Mouse (Mus musculus): Measurements from ENCODE around the gene Emid1. TPM values are rescaled to one million over a fixed set of nuclear protein-coding genes. Genes with fewer than 3 reads are reported as not detected.

Gene Emid1
- polyA plus RNA-seq, 1 experiment from 2014 or later, result 18.9 TPM

DNA sequence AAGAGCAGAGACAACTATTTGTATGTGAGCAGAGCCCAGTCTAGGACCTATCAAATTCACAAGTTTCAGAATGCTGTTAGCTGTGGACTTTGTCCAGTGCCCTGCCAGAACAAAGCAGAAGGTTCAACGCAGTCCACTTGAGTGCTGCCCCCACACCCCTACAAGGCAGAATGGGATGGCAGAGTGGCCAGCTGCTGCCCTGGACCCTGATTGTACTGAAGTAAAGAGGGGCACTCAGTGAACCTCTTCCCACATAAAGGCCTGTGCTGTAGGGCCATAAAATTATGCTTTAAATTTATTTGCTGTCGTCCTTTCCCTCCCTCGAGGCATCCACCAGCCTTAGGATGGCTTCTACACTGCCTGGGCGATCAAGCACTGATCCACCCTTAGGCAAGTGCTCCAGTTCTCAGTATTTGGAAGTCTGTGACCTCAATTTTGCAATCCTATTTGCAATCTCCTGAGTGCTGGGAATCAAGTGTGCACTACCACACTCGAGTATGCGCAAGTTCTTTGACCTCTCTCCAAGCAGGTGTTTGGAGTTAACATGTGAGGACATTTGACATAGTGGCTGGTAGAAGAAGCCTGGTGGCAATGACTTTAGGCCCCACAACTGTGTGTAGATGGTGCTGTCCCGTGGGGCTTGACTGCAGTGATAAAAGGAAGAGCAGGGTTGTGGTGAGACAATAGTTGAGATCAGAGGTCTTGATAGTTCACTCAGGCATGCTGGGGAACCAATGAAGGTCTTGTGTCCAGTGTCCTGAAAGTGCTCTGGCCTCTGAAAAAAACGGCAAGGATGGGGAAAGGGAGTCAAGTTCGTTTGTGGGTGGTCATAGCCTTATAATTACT, 83.7 kb downstream of the Emid1 start:
- H3K27me3 ChIP-seq, result peaks cover 14% of the 10 kb centered on the region
- peaks cover 54% of the 10 kb centered on the region for H3K36me3 ChIP-seq
- no peak overlapping the region for H3K4me2 ChIP-seq
- no peak overlapping the region for H3K27ac ChIP-seq (replicated peaks)
- no peak for ATAC-seq (ENCODE audit: low read depth)
- 83% methylated on average over 9 of the region's 9 CpGs for WGBS
- no peak overlapping the region for H3K4me3 ChIP-seq
- no peaks in the 10 kb centered on the region for H3K9me3 ChIP-seq
- H3K9ac ChIP-seq, result no peak overlapping the region
- peaks cover 16% of the 10 kb centered on the region for H3K4me1 ChIP-seq (replicated peaks)

DNA sequence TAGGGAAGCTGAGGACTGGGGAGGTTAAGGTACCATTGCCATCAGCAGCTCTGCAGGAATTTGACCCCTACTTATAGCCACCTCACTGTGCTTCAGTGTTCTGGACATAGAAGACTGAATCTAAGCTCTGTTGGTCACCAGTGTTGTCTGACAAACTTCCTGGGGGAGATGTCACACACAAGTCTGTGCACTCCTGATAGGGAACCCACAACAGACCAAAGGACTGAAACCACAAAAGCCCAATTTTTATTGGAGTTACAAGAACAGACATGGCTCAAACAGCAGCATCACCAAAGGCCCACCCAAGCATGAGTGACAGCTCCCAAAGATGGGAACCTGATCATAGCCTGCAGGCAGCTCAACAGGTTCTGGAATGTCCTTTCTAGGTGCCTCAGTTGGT, 85.0 kb downstream of the Emid1 start:
- Histone ChIP-seq H3K9me3 (no peaks in the 10 kb centered on the region), H3K27me3 (peaks cover 27% of the 10 kb centered on the region), H3K9ac (no peak overlapping the region), H3K4me2 (no peak overlapping the region), H3K4me1 (replicated peaks) (peaks cover 29% of the 10 kb centered on the region), H3K27ac (replicated peaks) (no peak overlapping the region), H3K4me3 (no peak overlapping the region), H3K36me3 (peaks cover 42% of the 10 kb centered on the region)
- ATAC-seq (ENCODE audit: low read depth), result no peak

DNA sequence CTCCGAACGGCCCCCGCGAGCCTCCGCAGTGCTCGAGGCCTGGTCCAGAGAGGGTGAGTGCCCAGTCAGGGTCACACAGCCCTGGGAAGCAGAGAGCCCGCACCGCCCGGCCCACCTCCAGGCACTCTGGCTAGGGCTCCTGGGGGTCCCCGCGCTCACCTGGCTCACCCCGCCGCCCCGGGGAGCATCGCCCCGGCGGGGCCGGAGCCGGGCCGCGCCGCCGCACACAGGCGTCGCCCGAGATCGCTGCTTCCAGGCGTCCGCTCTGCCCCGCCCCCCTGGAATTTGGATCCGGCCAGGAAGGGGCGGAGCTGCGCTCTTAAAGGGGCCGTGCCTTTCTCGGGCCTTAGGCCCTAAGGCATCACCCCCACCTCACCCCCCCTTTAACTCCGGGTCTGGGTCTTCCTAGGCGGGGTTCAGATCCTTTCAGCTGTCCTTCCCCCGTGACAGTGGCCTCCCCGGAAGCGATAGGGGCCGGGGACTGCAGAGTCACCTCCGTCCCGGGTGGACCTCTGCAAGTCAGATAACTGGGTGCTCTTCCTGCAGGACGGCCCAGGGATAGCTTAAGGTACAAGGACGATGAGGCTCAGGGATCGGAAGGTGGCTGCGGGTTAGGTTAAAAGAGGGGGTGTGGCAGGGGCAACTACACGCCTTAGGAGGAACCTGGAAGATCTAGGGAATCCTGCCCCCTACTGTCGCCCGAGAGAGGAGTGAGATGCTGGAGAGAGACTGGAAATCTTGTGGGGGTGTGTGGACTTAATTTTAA, 86.8 kb downstream of the Emid1 start, which contains the start of gene Gas2l1:
Gene Gas2l1, minus strand, starts transcription at position 272 of the 766 bp plus-strand sequence.
- under 1% methylated on average over 49 of the region's 50 CpGs for WGBS
- no peaks in the 10 kb centered on the region for H3K9me3 ChIP-seq
- peaks cover 45% of the 10 kb centered on the region for H3K27me3 ChIP-seq
- peak within 1 kb of the TSS; percentile 40; the same call in 1 of the 2 replicates for H3K27ac ChIP-seq (replicated peaks)
- peak within 1 kb of the TSS; percentile 65 for H3K4me3 ChIP-seq
- H3K36me3 ChIP-seq, result peaks cover 29% of the 10 kb centered on the region
- H3K4me1 ChIP-seq (replicated peaks), result peaks cover 42% of the 10 kb centered on the region
- peak; percentile 82 for ATAC-seq (ENCODE audit: low read depth)
- peak within 1 kb of the TSS; percentile 74 for H3K9ac ChIP-seq
- peak within 1 kb of the TSS; percentile 89 for H3K4me2 ChIP-seq

GRCm38 (mm10) chr11:5064282-5065055, 87.6 kb downstream of the Emid1 start:
- no peaks in the 10 kb centered on the region for H3K9me3 ChIP-seq
- H3K4me1 ChIP-seq (replicated peaks), result peaks cover 47% of the 10 kb centered on the region
- peaks cover 53% of the 10 kb centered on the region for H3K27me3 ChIP-seq
- peak overlapping the region; percentile 89 for H3K4me2 ChIP-seq
- no peak overlapping the region for H3K27ac ChIP-seq (replicated peaks)
- H3K36me3 ChIP-seq, result peaks cover 24% of the 10 kb centered on the region
- H3K9ac ChIP-seq, result peak overlapping the region; percentile 74
- WGBS, result 15% methylated on average over 38 of the region's 38 CpGs
- ATAC-seq (ENCODE audit: low read depth), result 0 out of 2 replicates have a peak, but pooled peaks have one; percentile 5
- H3K4me3 ChIP-seq, result peak overlapping the region; percentile 65

GRCm38 (mm10) chr11:5063561-5064281, 88.3 kb downstream of the Emid1 start:
- Histone ChIP-seq H3K4me1 (replicated peaks) (peaks cover 53% of the 10 kb centered on the region), H3K27me3 (peaks cover 60% of the 10 kb centered on the region), H3K9ac (peak overlapping the region; percentile 74)

GRCm38 (mm10) chr11:5062860-5063505, 89.1 kb downstream of the Emid1 start:
- Histone ChIP-seq H3K9ac (peak overlapping the region; percentile 65; the same call in 1 of the 2 replicates), H3K9me3 (no peaks in the 10 kb centered on the region)

More at GRCm38 (mm10) chr11:5063561-5064281, 88.3 kb downstream of the Emid1 start:
- Histone ChIP-seq H3K4me3 (peak overlapping the region; percentile 65), H3K27ac (replicated peaks) (no peak overlapping the region), H3K4me2 (peak overlapping the region; percentile 89), H3K9me3 (no peaks in the 10 kb centered on the region), H3K36me3 (peaks cover 16% of the 10 kb centered on the region)
- 49% methylated on average over 31 of the region's 31 CpGs for WGBS
- no peak for ATAC-seq (ENCODE audit: low read depth)

GRCm38 (mm10) chr11:5062326-5062725, 89.7 kb downstream of the Emid1 start:
- Histone ChIP-seq H3K4me1 (replicated peaks) (peaks cover 63% of the 10 kb centered on the region), H3K27ac (replicated peaks) (no peak overlapping the region), H3K4me2 (peak overlapping the region; percentile 63), H3K36me3 (peaks cover 6% of the 10 kb centered on the region; the same call in 1 of the 2 replicates), H3K9ac (peak overlapping the region; percentile 65; the same call in 1 of the 2 replicates), H3K9me3 (no peaks in the 10 kb centered on the region), H3K27me3 (peaks cover 73% of the 10 kb centered on the region), H3K4me3 (peak overlapping the region; percentile 32)
- ATAC-seq (ENCODE audit: low read depth), result no peak
- WGBS, result 13% methylated on average over 13 of the region's 13 CpGs

More at GRCm38 (mm10) chr11:5062860-5063505, 89.1 kb downstream of the Emid1 start:
- 61% methylated on average over 13 of the region's 13 CpGs for WGBS
- Histone ChIP-seq H3K4me1 (replicated peaks) (peaks cover 58% of the 10 kb centered on the region), H3K4me3 (no peak overlapping the region), H3K27me3 (peaks cover 67% of the 10 kb centered on the region), H3K27ac (replicated peaks) (no peak overlapping the region), H3K4me2 (peak overlapping the region; percentile 63), H3K36me3 (peaks cover 9% of the 10 kb centered on the region)
- ATAC-seq (ENCODE audit: low read depth), result no peak

- H3K27ac ChIP-seq (replicated peaks), result no peak overlapping the region
- peak overlapping the region; percentile 65 for H3K9ac ChIP-seq
- peak overlapping the region; percentile 63 for H3K4me2 ChIP-seq
- peaks cover 70% of the 10 kb centered on the region for H3K4me1 ChIP-seq (replicated peaks)
- WGBS, result 2% methylated on average over 61 of the region's 62 CpGs
- peak; percentile 3; the same call in 1 of the 2 replicates for ATAC-seq (ENCODE audit: low read depth)
- H3K9me3 ChIP-seq, result no peaks in the 10 kb centered on the region
- peaks cover 6% of the 10 kb centered on the region; the same call in 1 of the 2 replicates for H3K36me3 ChIP-seq
- H3K27me3 ChIP-seq, result peaks cover 81% of the 10 kb centered on the region
- H3K4me3 ChIP-seq, result peak overlapping the region; percentile 32
These were observed 90.5 kb downstream of the Emid1 start for GRCm38 (mm10) chr11:5061413-5062139.

DNA sequence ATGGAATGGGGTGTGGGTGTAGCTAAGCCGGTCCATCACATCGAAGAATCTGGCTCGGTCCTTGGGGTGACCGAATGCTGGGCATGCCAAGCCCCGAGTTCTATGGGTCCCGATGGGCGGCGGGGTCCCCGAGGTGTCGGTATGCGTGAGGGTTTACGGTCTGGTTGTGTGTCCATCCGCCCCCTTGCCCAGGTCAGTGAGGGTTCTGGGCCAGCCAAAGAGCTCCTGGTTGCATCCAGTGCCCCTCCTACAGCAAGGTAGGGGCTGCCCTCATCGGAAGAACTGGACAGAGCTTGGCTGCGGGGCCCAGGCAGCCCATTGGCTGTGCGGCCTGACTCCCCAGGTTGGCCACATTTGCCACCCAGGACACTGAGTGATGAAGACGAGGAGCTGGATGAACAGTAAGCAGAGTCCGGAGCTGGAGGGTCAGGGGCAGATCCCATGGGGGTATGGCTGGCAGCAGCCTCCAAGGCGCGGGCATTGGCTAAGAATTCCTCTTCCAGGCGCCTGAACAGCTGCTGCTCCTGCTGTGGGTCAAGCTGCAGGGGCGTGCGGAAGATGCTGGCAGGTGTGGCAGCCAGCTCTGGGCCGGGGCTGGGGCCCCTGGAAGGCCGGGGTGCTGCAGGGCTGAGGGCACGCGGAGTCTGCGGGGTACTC, 91.2 kb downstream of the Emid1 start:
- H3K9ac ChIP-seq, result peak overlapping the region; percentile 65
- no peak for ATAC-seq (ENCODE audit: low read depth)
- 50% methylated on average over 28 of the region's 28 CpGs for WGBS

GRCm38 (mm10) chr11:5059704-5060156, 92.3 kb downstream of the Emid1 start:
- no peak overlapping the region for H3K4me3 ChIP-seq

More for the DNA sequence above, 91.2 kb downstream of the Emid1 start:
- Histone ChIP-seq H3K4me2 (peak overlapping the region; percentile 63), H3K36me3 (peaks cover 6% of the 10 kb centered on the region; the same call in 1 of the 2 replicates), H3K4me3 (peak overlapping the region; percentile 32), H3K27ac (replicated peaks) (no peak overlapping the region), H3K4me1 (replicated peaks) (peaks cover 77% of the 10 kb centered on the region), H3K27me3 (peaks cover 88% of the 10 kb centered on the region), H3K9me3 (no peaks in the 10 kb centered on the region)

More at GRCm38 (mm10) chr11:5059704-5060156, 92.3 kb downstream of the Emid1 start:
- H3K4me1 ChIP-seq (replicated peaks), result peaks cover 77% of the 10 kb centered on the region
- no peak overlapping the region for H3K4me2 ChIP-seq
- H3K27ac ChIP-seq (replicated peaks), result no peak overlapping the region
- no peak for ATAC-seq (ENCODE audit: low read depth)
- no peaks in the 10 kb centered on the region for H3K9me3 ChIP-seq
- peaks cover 99% of the 10 kb centered on the region for H3K27me3 ChIP-seq
- H3K9ac ChIP-seq, result no peak overlapping the region
- H3K36me3 ChIP-seq, result peaks cover 6% of the 10 kb centered on the region; the same call in 1 of the 2 replicates
- WGBS, result 9% methylated on average over 27 of the region's 27 CpGs
